Mouse (Mus musculus): ENCODE measurements around the gene Bcl11a. TPM values are rescaled to one million over a fixed set of nuclear protein-coding genes. Genes with fewer than 3 reads are reported as not detected.

Gene Bcl11a
- total RNA-seq (2021) = under 1 TPM; 0.04 to 0.18 TPM
- long read RNA-seq, experiment 1 = 0 reads
- long read RNA-seq, experiment 2 = 0 reads

DNA sequence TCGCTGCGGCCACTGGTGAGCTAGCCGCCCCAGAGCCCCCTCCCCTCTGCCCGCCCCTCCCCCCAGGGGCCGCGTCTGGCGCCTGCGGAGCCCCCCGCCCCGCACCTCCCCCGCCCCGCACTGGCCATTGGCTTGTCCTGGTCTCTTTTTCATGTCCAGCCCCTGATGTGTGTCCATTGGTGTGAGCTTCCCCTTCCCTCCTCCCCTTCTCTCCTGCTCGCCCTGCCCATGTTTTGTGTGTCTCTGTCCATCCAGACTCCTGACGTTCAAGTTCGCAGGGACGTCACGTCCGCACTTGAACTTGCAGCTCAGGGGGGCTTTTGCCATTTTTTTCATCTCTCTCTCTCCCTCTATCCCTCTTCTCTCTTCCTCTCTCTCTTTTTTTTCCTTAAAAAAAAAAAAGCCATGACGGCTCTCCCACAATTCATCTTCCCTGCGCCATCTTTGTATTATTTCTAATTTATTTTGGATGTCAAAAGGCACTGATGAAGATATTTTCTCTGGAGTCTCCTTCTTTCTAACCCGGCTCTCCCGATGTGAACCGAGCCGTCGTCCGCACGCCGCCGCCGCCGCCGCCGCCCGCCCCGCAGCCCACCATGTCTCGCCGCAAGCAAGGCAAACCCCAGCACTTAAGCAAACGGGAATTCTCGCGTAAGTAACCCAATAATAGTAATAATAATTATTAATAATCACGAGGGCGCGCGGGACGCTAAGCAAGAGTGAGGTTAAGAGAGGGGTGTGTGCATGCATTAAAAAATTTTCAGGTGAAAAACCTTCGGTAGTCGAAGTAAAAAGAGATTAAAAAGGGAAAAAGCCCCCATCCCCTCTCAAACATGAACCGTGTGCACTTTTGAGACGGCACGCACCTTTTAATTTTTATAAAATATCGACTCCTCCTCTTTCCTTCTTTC lies at the start of gene Bcl11a:
Bcl11a (plus strand) TSS at position 262 of the 911 bp plus-strand sequence.
- intact Hi-C loops (cut with DNase I; ENCODE audit: low total_unique reads) = no loop called here
- no peak for DNase-seq

DNA sequence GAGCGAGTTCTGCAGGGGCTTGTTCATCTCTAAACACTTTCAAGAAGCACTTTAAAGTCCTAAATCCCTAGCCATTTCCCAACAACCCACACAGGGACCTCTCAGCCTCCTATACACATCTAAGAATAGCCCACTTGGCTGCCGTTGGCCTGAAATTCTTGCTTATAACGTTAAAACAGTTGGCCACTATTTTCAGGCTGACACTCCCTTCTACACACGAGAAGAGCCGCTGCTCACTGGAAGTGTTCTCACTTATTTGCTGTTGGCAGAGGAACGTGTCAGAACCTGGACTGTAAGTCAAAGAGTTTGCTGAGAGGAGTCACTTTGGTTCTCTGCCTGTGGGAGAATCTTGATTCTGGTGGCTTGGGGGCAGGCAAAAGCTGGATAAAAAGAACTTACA lies 33.8 kb upstream of the Bcl11a start:
- intact Hi-C loops (cut with DNase I; ENCODE audit: low total_unique reads) = no loop called here

DNA sequence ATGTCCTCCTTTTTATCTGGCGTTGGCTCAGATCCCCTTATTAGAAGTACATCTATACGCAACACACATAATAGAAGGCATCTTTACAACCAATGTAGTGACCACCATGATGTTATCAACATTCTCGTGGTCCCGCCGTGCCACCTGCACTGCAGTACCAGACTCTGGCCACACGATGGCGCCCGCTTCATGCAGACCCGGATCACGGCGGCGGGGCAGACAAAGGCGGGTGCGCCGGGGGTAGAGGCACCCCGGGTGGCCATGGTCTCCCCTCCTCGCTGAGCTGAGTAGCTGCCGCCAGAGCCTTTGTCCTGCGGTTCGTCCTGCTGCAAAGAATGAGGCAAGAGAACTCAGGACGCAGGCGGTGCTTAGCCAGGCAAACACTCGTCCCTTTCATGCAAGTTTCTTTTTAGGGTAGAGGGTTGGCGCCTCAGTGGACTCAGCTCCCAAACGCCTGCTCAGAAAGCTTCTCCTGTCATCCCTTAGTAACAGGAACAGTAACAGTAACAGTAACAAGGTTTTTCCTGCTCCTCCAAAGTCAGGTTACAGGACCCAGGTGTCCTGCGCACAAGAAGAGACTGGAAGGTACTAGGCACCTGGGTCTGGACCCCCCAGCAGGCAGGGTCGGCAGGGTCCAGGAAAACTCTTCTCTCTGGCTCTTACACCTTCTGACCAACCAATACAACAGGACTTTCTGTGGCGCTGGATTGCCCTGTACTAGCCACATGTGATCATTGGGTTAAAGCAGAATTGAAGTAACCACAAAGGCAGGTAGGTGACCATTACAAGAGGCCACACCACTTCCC lies 28.4 kb upstream of the Bcl11a start:
- intact Hi-C loops (cut with DNase I; ENCODE audit: low total_unique reads) = no loop called here
- DNase-seq = peak; percentile 76

More for the DNA sequence above, 33.8 kb upstream of the Bcl11a start:
- DNase-seq = no peak

DNA sequence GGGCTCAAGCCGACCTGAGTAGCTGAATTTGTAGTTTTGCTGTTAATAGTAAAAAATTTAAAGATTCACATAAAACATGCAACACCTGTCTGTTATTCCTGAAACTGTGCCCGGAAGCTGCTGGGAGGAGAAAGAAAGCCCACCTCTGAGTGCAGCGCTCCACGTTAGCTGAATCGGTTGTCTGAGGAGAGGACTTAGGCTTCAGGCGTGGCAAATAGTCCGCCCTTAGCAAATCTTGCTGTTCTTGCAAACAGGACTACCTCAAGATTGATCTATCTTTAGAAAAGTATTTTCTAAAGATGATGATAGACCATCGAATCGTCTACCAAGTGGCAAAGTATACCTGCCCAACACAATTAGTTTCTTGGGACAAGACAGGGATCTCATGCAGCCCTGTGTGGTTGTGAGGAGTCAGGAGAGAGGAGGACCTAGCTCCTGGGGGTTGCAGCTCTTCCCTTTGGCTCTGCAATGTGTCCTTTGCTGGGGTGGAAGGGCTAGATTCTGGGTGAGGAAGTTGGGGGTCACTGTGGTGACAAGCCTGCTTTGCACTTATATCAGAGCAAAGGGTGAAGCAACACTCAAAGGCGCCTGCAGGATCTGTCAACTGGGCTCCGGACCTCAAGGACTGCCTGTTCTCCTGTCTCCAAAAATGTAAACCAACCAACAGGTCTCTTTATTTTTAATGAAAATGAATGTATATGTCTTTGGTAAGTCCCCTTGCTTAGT lies 27.7 kb upstream of the Bcl11a start:
- intact Hi-C loops (cut with DNase I; ENCODE audit: low total_unique reads) = no loop called here
- DNase-seq = no peak

DNA sequence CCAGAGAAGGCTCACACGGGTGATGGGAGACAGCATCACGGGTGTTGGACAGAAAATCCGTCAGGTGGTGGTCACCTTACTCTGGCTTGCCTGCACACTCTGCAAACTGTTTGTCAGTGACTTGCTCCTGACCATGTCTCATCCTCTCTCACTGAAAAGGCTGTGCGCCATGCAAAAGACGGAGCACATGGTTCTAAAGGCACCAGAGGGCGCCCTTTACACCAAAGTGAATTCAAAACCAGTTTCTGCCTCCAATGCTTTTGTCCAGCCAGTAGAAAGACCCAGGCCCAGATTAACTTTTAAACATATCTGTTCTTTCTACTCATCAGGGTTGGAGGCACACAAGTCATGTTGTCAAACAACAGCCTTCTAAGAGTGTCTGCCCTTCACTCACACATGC lies 25.0 kb upstream of the Bcl11a start:
- intact Hi-C loops (cut with DNase I; ENCODE audit: low total_unique reads) = no loop called here
- DNase-seq = no peak

DNA sequence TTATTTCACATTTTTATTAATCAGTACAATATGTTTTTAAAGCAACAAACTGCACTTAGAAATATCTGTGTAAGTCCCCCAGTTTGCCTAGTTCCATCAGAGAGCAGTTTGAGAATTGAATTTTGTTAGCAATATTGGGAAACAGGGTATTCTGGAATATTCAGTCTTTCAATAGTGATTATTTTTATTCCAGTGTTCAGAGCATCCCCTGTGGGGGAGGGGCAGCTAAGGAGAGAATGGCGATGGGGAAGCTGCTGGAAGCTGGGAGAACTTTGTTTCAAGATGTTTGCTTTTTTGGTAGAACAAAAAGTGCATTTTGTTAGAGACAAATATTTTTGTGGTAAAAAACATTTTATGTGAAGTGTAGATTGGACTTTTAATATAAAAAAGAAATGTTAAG lies 18.7 kb upstream of the Bcl11a start:
- intact Hi-C loops (cut with DNase I; ENCODE audit: low total_unique reads) = no loop called here

DNA sequence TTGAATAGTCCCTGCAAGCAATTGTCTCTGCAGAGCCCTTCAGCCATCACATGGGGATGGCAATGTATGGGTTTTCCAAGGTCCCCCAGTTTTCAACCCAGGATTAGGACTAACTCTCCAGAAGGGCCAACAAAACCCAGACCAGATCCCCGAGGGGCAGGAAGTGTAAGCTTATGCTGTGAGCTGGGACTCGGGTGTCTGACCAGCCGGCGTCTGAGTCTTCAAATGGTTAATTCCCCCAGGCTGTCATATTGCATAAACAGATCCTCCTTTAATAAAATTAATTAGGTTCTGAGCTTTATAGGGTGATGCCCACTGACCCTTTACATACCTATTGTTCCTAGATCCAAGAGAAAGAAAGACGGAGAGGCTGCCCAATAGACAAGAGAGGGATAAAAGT lies 17.4 kb upstream of the Bcl11a start:
- DNase-seq = no peak
- intact Hi-C loops (cut with DNase I; ENCODE audit: low total_unique reads) = no loop called here

More for the DNA sequence above, 18.7 kb upstream of the Bcl11a start:
- DNase-seq = no peak

DNA sequence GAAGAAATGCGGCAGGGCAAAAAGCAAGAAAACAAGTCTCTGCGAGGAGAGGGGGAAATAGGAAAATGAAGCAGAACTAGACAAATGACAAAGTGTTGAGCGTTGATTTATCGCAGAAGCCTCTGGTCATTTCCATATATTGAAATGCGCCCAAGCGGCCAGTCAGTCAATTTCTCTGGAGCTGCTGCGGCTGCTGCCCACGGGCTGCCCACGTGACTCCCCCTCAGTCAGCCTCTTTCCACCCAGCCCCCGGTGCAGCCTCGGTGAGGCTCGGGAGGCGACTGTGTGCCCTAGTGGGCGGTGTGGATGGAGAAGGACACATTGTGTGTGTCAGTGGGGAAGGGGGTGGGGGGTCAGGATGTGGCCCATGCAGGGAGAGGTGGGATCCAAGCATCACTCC lies 16.0 kb upstream of the Bcl11a start:
- no peak for DNase-seq
- intact Hi-C loops (cut with DNase I; ENCODE audit: low total_unique reads) = no loop called here

DNA sequence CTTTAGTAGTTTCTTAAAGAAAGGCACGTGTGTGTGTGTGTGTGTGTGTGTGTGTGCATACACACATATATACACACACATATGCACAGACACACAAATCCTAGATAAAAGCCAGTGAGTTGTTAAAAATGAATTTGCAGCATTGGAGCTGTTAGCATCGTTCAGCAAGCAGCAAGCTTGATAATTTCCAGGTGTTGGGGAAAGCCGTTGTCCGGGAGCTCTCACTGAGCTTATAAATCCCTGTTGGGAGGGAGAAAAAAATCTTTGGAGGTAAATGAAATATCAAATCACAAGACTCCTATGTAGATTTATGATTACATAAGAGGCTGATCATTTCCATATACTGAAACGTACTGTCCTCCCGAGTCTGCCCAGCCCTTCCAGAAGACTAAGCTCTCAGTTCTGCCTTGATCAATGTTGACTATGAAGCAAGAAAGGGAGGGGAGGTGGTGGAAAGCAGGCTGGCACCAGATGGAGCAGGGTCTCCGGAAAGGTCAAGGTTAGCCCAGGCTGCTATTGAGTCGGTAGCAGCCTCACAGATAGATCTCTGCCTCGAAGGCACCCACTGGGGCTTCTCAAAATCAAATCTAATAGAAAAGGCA lies 15.3 kb upstream of the Bcl11a start:
- DNase-seq = no peak
- intact Hi-C loops (cut with DNase I; ENCODE audit: low total_unique reads) = no loop called here

DNA sequence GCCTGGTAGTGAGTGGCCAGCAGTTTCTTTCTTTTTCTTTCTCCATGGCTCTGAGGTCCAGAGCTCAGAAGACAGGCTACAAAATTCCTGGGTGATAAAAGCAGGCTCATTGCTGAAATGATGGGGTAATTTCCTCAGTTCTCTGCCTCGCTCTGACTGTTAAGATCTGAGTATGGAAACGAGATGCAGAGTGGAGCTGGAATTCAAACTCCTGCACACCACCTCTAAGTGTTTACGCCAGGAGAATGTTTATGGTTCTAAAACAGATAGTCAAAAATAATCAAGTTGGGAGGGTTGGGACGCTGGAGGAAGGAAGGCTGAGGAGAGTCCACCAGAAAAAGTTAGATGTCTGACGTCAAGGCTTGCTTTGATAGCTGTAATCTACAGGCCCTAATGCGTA lies 13.6 kb upstream of the Bcl11a start:
- intact Hi-C loops (cut with DNase I; ENCODE audit: low total_unique reads) = no loop called here
- DNase-seq = no peak

DNA sequence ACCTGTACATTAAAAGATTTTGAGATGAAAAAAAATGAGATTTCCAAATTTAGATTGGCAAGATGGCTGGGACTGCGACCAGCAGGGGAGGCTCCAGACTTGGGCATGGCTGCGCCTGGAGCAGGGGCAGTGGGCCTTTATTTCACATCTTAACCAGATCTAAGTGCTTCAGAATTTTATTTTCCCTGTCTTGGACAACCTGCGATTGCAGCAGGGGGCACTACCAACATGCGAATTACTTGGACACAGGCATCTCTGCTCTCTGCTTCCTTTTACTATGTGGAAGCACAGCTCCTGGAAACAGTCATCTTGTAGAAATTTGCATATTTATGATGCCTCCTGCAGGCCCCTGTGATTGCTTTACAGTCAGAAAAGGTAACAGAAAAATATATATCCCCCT lies 12.5 kb upstream of the Bcl11a start:
- intact Hi-C loops (cut with DNase I; ENCODE audit: low total_unique reads) = no loop called here
- DNase-seq = no peak

DNA sequence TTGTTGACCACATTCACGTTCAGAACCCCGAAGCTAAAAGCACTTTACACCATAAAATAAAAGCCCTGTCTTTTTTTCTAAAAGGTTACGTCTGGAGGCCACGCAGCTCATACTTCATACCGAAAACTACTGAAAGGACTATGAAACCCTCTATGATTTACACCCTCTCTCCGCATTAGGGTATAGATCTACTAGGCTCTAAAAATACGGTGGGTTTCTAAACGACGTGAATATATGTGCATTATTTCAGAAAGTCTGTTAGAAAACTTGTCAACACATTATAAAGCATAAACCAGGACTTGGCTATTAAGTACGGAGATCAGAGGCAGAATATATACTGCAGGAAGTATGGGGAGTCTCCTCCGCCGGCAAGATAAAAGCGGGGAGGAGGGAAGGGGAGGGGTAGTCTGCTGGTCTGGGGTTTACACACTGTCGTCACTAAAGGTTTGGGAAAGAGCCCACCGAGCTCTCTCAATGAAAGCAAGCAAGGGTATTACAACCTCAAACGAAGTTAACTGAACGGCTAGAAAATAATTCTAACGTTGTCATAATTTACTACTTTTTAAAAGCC lies 3.8 kb upstream of the Bcl11a start:
- no peak for DNase-seq
- intact Hi-C loops (cut with DNase I; ENCODE audit: low total_unique reads) = no loop called here

DNA sequence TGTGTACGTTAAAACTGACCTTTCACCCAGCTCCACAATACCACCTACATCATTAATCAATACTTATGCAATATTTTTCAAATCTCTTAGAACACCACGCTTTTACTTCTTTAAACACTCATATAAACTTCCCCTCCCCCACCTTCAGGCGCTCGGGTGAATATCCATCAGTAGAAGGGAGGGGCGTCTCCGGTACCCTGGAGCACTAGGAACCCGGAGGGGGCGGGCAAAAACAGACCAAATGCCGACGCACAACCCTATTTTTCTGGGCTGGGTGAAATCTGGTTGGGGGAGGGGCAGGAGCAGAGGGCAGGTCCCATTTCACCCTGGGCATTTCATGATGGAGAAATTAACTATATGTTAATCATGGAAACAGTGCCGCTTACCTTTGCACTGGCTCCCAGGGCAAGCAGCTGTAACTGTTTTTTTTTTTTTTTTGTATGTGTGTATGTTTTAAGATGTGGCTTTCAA lies 3.2 kb upstream of the Bcl11a start, which contains the start of gene A830031A19Rik:
A830031A19Rik (minus strand) TSS at position 421 of the 471 bp plus-strand sequence.
- intact Hi-C loops (cut with DNase I; ENCODE audit: low total_unique reads) = no loop called here
- no peak for DNase-seq

DNA sequence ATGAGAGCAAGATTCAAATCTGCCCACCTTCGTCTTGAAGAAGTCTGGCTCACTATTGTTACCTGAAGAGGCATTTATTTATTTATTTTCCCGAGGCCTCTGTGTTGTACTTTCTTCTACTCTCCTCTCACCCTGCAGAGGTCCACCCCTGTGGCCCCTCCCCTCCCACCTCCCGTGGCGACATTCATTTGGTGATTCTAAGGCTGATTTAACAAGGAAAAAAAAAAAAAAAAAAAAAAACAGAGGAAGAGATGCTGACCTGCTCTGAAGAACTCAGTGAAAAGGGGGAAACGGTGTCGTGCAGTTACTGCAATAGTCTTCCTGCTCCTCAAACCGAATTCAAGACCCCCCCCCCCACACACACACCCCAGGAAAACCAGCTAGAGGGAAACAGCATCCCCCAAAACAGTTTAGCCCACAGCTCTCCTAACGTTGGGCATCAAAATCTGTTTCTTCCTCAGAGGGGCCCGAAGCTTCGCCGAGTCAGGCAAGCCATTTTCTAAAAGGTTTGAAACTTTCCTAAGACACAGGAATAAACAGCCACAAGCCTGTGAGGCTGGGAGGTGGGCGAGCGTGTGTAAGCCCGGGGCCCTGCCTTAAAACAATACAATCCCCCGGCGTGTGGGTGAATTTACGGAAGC lies 2.2 kb upstream of the Bcl11a start:
- DNase-seq = no peak
- intact Hi-C loops (cut with DNase I; ENCODE audit: low total_unique reads) = no loop called here

DNA sequence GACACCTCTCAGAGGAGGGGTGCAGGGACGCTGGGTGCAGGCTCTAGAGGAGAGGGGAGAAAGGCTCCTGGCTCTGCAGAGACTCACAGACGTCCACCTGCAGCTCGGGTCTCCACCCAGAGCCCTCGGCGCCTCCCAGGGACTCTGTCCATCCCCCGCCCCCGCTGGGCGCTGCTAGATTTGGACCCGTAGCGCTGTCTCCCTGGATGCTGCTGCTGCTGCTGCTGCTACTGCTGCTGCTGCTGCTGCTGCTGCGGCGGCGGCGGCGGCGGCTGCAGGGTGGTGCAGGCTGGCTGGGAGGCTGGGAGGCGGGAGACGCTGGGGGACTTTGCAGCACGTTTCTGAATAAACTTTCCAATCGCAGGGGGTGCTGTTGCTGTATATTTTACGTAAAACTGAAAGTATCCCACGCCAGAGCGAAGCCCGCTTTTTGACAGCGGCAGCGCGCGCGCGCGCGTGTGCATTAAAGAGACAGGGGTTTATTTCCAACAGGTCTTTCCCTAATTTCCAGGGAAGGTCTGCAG lies 1.7 kb upstream of the Bcl11a start:
- DNase-seq = peak; percentile 32
- intact Hi-C loops (cut with DNase I; ENCODE audit: low total_unique reads) = no loop called here

DNA sequence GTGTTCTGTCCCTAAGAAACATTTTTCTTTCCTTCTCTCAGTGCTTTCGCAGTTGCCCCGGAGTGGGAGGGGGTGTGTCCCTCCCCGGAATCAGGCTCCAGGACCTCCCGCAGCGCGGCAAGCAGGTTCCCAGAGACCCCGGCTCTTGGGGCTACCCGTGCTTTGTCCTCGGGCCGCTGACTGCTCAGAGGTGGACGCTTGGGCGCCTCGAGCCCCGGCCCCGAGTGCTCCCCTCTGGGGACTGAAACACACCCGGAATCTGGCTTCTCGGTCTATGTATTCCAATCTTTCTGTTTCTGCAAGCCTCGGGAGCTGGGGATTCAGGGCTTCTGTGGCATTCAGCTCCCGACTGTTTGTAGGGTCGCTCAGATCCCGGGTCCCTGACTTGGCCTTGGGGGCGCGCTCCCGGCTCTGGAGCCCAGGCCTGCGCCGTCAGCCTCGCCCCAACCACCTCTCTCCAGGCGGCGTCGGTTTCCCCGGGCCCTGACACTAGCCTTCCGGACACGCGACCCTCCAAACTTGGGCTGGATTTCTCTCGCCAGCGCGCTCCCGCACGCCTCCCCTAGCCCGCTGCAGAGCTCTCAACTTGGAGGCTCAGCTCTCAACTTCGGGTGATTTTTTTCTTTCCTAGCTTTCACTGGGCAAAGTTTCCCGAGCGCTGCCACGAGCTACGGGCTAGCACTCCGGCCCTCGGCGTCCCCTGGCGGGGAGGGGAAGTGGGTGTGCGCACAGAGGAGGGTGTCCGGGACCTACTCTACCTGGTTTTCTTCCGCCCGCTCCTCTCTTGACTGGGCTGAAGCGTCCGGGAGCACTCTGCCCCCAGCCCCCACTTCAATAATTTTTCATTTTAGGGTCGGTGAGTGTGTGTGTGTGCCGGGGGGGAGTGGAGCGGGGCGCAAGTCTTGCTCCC lies 780 bp upstream of the Bcl11a start:
- DNase-seq = peak; percentile 36
- intact Hi-C loops (cut with DNase I; ENCODE audit: low total_unique reads) = no loop called here

DNA sequence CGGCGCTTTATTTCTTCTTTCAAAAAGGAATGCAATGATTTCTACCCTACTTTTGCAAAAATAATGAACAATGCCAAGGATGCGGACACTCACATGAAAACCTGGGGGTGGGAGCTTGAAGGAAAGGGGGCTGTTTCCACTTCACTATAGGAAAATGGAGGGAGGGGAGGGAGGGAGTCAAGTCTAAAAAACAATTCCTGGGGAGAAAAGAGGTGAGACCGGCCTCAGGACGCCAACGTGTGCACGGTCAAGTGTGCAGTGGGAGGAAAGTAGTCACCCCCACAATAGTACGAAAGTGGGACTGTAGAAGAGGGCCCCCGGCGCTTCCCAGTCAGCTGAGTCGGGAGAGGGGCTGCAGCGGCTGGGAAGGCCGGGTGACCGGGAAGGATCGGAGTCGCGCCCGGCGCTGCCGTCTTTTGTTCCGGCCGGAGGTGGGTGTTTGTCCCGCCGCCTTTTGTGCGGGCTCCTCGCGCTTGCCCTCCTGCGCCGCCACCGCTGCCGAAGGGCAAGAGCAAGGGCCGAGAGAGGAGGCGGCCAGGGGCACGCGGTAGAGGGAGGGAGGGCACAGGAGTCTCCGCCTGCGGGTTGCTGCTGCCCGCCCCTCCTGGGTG lies 955 bp downstream of the Bcl11a start:
- DNase-seq = no peak
- intact Hi-C loops (cut with DNase I; ENCODE audit: low total_unique reads) = no loop called here

All from gastrocnemius, postnatal 14 days (tissue).